Mouse (Mus musculus): ENCODE measurements around the gene Ezr. TPM values are rescaled to one million over a fixed set of nuclear protein-coding genes. Genes with fewer than 3 reads are reported as not detected.

The Ezr gene
- polyA plus RNA-seq, 1 experiment, result 35.9 TPM

- H3K36me3 ChIP-seq (ENCODE audit: control insufficient read depth, insufficient read depth), result peaks cover 3% of the 10 kb centered on the region
- H3K4me2 ChIP-seq (ENCODE audit: low read depth), result no peak overlapping the region
- TF ChIP-seq REST (IDR thresholded peaks at IDR 0.05; ENCODE audit: insufficient read depth, insufficient read length) (no peak), USF1 (IDR thresholded peaks at IDR 0.05; ENCODE audit: low read depth) (no peak), POLR2AphosphoS2 (IDR thresholded peaks at IDR 0.05; ENCODE audit: insufficient read length, low read depth) (no peak), TCF12 (IDR thresholded peaks at IDR 0.05; ENCODE audit: insufficient read depth, poor library complexity, severe bottlenecking) (no peak), TCF3 (IDR thresholded peaks at IDR 0.05; ENCODE audit: insufficient read length, low read depth) (no peak), SRF (IDR thresholded peaks at IDR 0.05; ENCODE audit: control insufficient read depth, insufficient read length, low read depth) (no peak), E2F4 (IDR thresholded peaks at IDR 0.05; ENCODE audit: insufficient read depth) (no peak), POLR2A (IDR thresholded peaks at IDR 0.05; ENCODE audit: insufficient read length, low read depth) (no peak), MYOD1 (IDR thresholded peaks at IDR 0.05; ENCODE audit: control insufficient read depth in 1 of 3, insufficient read length in 2 of 3, low read depth in 2 of 3) (no peak), CEBPB (IDR thresholded peaks at IDR 0.05; ENCODE audit: insufficient read depth, poor library complexity, severe bottlenecking) (no peak), MYOG (IDR thresholded peaks at IDR 0.05; ENCODE audit: control insufficient read depth in 1 of 3, insufficient read depth in 1 of 3, insufficient read length in 2 of 3, low read depth in 2 of 3) (no peak), MAX (IDR thresholded peaks at IDR 0.05; ENCODE audit: low read depth) (no peak)
- no peak overlapping the region for H3ac ChIP-seq (ENCODE audit: control insufficient read depth, insufficient read length)
- no peaks in the 10 kb centered on the region for H3K79me2 ChIP-seq (ENCODE audit: control insufficient read depth, insufficient read depth)
- no peak overlapping the region for H3K4me3 ChIP-seq
- H3K27me3 ChIP-seq (ENCODE audit: control insufficient read depth, insufficient read depth, insufficient read length), result no peaks in the 10 kb centered on the region
Measured at GRCm38 (mm10) chr17:6751221-6751859, 31.2 kb downstream of the Ezr start.

- peak overlapping the region; percentile 65 for H3K4me2 ChIP-seq (ENCODE audit: low read depth)
- TF ChIP-seq POLR2A (IDR thresholded peaks at IDR 0.05; ENCODE audit: insufficient read length, low read depth), result no peak
- TF ChIP-seq USF1 (IDR thresholded peaks at IDR 0.05; ENCODE audit: low read depth), result peak; percentile 35
- no peak for TF ChIP-seq MYOG (IDR thresholded peaks at IDR 0.05; ENCODE audit: control insufficient read depth in 1 of 3, insufficient read depth in 1 of 3, insufficient read length in 2 of 3, low read depth in 2 of 3)
- H3K4me3 ChIP-seq, result no peak overlapping the region
Measured at GRCm38 (mm10) chr17:6748779-6749464, 33.7 kb downstream of the Ezr start.

GRCm38 (mm10) chr17:6747478-6747877 lies 35.1 kb downstream of the Ezr start:
- H3ac ChIP-seq (ENCODE audit: control insufficient read depth, insufficient read length), result no peak overlapping the region
- H3K27me3 ChIP-seq (ENCODE audit: control insufficient read depth, insufficient read depth, insufficient read length), result no peaks in the 10 kb centered on the region
- peaks cover 5% of the 10 kb centered on the region for H3K36me3 ChIP-seq (ENCODE audit: control insufficient read depth, insufficient read depth)
- TF ChIP-seq USF1 (IDR thresholded peaks at IDR 0.05; ENCODE audit: low read depth) (no peak), TCF3 (IDR thresholded peaks at IDR 0.05; ENCODE audit: insufficient read length, low read depth) (no peak), TCF12 (IDR thresholded peaks at IDR 0.05; ENCODE audit: insufficient read depth, poor library complexity, severe bottlenecking) (no peak), MAX (IDR thresholded peaks at IDR 0.05; ENCODE audit: low read depth) (no peak), MYOG (IDR thresholded peaks at IDR 0.05; ENCODE audit: control insufficient read depth in 1 of 3, insufficient read depth in 1 of 3, insufficient read length in 2 of 3, low read depth in 2 of 3) (no peak), POLR2A (IDR thresholded peaks at IDR 0.05; ENCODE audit: insufficient read length, low read depth) (no peak), REST (IDR thresholded peaks at IDR 0.05; ENCODE audit: insufficient read depth, insufficient read length) (no peak), E2F4 (IDR thresholded peaks at IDR 0.05; ENCODE audit: insufficient read depth) (no peak), CEBPB (IDR thresholded peaks at IDR 0.05; ENCODE audit: insufficient read depth, poor library complexity, severe bottlenecking) (no peak), POLR2AphosphoS2 (IDR thresholded peaks at IDR 0.05; ENCODE audit: insufficient read length, low read depth) (no peak), MYOD1 (IDR thresholded peaks at IDR 0.05; ENCODE audit: control insufficient read depth in 1 of 3, insufficient read length in 2 of 3, low read depth in 2 of 3) (no peak)
- no peaks in the 10 kb centered on the region for H3K79me2 ChIP-seq (ENCODE audit: control insufficient read depth, insufficient read depth)
- no peak overlapping the region for H3K4me3 ChIP-seq
- no peak overlapping the region for H3K4me2 ChIP-seq (ENCODE audit: low read depth)

More at GRCm38 (mm10) chr17:6748779-6749464, 33.7 kb downstream of the Ezr start:
- Histone ChIP-seq H3K36me3 (ENCODE audit: control insufficient read depth, insufficient read depth) (peaks cover 6% of the 10 kb centered on the region), H3K79me2 (ENCODE audit: control insufficient read depth, insufficient read depth) (no peaks in the 10 kb centered on the region), H3K27me3 (ENCODE audit: control insufficient read depth, insufficient read depth, insufficient read length) (no peaks in the 10 kb centered on the region), H3ac (ENCODE audit: control insufficient read depth, insufficient read length) (no peak overlapping the region)

- Histone ChIP-seq H3K79me2 (ENCODE audit: control insufficient read depth, insufficient read depth) (no peaks in the 10 kb centered on the region), H3K36me3 (ENCODE audit: control insufficient read depth, insufficient read depth) (peaks cover 4% of the 10 kb centered on the region), H3ac (ENCODE audit: control insufficient read depth, insufficient read length) (no peak overlapping the region), H3K4me3 (no peak overlapping the region), H3K4me2 (ENCODE audit: low read depth) (no peak overlapping the region), H3K27me3 (ENCODE audit: control insufficient read depth, insufficient read depth, insufficient read length) (no peaks in the 10 kb centered on the region)
- TF ChIP-seq POLR2AphosphoS2 (IDR thresholded peaks at IDR 0.05; ENCODE audit: insufficient read length, low read depth) (no peak), MYOD1 (IDR thresholded peaks at IDR 0.05; ENCODE audit: control insufficient read depth in 1 of 3, insufficient read length in 2 of 3, low read depth in 2 of 3) (no peak), TCF3 (IDR thresholded peaks at IDR 0.05; ENCODE audit: insufficient read length, low read depth) (no peak), SRF (IDR thresholded peaks at IDR 0.05; ENCODE audit: control insufficient read depth, insufficient read length, low read depth) (no peak)
Measured at GRCm38 (mm10) chr17:6746452-6747231, 35.9 kb downstream of the Ezr start.
